Mouse (Mus musculus): ENCODE data around the gene Pmvk.

GRCm38 (mm10) chr3:89494630-89495029 lies 40.3 kb downstream of the Pmvk start:
- TF ChIP-seq CTCF (IDR thresholded peaks at IDR 0.05) (no peak), POLR2A (IDR thresholded peaks at IDR 0.05; ENCODE audit: insufficient read depth, low read depth, low read length) (no peak)
